In genomic region chr1:72575121-72575520, GRCm38 (mm10) we compare ENCODE assay signal across 1 mouse cellular context.
TF ChIP-seq lines count a peak whose summit lies in the region.

No protein-coding gene starts in this region.

TF ChIP-seq in CH12.LX, 34 proteins besides CTCF, POLR2A, EP300 and RAD21 (continued from another document):
- TF ChIP-seq KAT2A (IDR thresholded peaks at IDR 0.05; ENCODE audit: insufficient replicate concordance, low read length) (no peak), JUND (conservative IDR thresholded peaks at IDR 0.05; ENCODE audit: low read depth, low read length) (no peak), CHD2 (IDR thresholded peaks at IDR 0.05; ENCODE audit: low read length) (peak; percentile 61), ETS1 (conservative IDR thresholded peaks at IDR 0.05; ENCODE audit: low read depth, low read length) (no peak), ZC3H11A (IDR thresholded peaks at IDR 0.05; ENCODE audit: low read depth, low read length) (peak; percentile 29; the same call in 1 of the 2 replicates), USF2 (conservative IDR thresholded peaks at IDR 0.05; ENCODE audit: low read depth, low read length) (no peak), TCF12 (IDR thresholded peaks at IDR 0.05; ENCODE audit: low read depth, low read length) (no peak), SIN3A (IDR thresholded peaks at IDR 0.05; ENCODE audit: low read length) (no peak), MAFK (IDR thresholded peaks at IDR 0.05; ENCODE audit: insufficient replicate concordance, low read length) (no peak)
